Mouse (Mus musculus) naive thymus-derived CD4-positive, alpha-beta T cell, adult 2 months (primary cell): ENCODE data around the gene Cpne2.

ENCODE experiments used
- DNase-seq: peaks from one replicate; pipeline ENCODE4 v3.0.0-alpha.2; 2011; ENCODE audit warnings: low read depth

Cpne2 gene

DNA sequence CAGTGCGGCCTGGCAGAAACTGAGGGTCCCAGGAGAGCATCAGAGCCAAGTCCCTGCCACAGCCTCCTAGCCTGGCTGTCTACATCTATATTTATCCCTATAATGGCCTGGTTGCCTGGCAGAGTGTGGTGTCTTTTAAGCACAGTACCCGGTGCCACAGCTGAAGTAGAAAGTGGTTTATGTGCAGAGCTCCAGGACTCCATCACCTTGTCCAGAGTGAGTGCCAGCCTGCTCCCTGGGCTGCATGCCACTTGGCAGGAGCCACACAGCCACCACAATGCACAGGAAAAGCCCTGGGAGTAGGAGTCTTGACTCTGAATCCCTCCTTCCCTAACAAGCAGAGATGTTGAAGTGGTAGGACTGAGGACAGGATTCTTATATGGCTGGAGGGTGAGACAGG lies 4.7 kb downstream of the Cpne2 start:
- DNase-seq: no peak

DNA sequence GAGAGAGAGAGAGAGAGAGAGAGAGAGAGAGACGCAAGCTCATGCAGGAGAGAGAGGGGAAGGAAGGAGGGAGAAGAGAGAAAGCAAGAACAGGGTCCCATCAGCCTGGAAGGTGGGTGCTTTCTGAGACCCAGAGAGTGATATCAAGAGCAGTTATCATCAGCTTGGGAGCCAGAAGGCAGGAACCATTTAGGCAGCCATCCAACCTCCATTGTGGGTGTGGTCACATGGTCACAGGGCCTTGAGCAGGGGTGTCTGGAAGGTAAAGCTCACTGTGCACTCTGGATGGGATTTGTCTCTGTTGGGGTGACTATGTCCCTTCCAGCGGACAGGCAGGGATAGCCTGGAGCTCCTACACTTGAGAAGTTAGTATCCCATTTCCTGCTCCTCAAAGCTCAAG lies 7.2 kb downstream of the Cpne2 start:
- DNase-seq: no peak

DNA sequence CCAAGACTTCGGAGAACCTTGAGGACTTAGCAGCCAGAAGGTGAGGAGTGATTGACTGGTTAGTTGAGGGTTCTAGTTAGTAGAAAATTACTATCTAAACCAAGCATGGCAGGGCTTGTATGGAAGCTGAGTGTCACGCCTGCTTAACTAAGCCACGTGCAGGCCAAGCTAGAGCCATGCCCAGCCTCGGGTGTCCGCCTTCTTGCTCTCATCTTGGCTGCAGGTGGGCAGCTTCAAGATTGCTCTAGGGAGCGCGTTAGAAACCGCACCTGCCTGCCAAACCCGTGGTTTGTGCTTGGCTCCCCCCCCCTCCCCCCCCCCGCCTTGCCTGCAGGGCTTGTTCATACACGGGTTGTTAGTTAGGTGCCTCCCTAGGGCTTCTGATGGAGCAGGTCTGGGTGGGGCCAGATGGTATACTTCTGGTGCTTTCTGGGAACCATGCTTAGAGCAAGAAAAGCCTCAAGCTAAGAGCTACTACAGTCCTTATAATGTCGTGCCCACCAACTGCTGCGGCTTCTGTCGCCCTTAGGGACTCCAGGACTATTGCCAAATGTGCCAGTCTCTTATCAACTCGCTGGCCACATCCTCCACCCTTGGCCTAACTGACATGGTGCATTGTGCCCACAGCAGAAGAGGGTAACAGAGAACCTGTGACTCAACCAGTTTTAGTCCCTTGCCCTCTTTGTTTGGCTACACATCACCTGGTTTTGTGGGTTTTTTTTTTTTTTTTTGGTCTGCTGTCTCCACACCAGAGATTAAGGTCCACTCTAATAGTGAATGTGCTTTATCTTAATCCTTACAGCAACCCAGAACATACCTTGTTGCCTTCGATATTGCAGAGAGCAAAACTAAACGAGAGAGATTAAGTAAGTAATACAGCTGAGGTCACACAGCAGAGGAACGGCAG lies 8.4 kb downstream of the Cpne2 start:
- DNase-seq: no peak

DNA sequence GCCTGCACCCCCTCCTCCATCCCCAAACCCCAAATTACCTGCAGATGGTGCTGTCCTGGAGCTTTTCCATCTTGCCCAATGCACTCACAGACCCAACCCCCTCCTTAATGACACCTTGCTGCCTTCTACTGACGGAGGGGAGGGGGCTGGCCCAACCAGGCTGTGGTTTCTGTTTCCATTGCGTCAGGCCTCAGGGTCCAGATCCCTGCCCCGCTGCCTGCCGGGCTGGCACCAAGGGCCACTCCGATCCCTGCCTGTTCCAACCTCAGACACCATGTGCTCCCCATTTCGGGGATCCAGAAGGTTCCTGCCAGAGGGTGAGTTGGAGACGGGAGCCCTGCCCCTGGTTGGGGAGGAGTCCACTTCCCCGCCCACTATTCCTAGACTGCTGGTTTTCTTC lies 11.2 kb downstream of the Cpne2 start:
- no peak for DNase-seq

DNA sequence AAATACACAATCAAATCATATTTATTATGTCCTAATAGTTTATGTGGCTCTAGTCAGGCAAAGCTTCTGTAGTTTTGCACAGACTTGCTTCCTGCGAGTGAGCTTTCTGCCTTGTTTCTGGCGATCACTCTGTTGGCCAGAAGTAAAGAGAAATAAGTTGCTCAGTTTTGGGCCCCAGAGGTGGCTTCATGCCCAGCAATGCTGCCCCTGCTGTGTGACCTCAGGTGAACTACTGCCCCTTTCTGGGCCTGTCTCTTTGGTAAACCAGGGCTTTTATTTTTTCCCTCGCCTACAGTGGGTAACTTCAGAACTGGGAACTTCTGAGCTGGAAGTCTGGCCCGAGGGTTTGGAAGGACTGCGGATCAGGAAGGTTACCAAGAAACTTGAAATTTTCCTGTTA lies 16.3 kb downstream of the Cpne2 start:
- no peak for DNase-seq

DNA sequence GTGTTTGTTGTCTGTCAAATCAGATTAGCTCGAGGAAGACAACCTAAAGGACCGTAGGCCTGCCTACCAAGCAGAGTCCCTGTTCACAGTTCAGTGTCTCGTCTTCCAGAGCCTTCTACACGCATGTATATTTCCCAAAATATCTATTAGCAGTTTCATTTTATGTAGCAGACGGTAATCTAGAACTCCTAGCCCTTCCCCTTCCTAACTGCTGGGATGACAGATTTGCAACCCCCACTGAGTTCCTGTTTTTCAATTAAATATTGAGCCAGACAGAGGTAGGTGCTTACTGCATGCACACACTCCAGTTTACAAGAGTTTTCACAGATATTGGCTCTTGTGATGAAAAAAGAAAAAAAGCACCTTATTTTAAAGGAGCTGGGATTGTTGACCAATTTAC lies 16.7 kb downstream of the Cpne2 start:
- DNase-seq: no peak

DNA sequence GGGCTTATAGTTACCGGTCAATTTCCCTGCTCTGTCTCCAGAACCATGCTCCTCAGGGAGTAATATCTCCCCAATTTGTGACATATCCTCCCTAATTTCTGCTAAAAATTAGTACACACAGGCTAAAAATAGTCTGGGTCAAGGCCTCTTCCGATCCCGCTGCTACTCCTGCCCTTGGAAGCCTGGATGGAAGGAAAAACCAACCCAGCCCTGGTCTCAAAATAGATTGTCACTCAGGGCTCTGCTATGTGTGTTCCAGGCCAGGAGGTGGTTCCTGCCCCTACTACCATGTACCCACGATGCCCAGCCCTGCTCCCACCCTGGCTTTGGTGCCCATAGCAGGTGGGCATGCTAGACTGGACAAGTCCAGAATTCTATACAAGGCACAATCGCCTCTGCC lies 17.2 kb downstream of the Cpne2 start:
- DNase-seq: no peak

DNA sequence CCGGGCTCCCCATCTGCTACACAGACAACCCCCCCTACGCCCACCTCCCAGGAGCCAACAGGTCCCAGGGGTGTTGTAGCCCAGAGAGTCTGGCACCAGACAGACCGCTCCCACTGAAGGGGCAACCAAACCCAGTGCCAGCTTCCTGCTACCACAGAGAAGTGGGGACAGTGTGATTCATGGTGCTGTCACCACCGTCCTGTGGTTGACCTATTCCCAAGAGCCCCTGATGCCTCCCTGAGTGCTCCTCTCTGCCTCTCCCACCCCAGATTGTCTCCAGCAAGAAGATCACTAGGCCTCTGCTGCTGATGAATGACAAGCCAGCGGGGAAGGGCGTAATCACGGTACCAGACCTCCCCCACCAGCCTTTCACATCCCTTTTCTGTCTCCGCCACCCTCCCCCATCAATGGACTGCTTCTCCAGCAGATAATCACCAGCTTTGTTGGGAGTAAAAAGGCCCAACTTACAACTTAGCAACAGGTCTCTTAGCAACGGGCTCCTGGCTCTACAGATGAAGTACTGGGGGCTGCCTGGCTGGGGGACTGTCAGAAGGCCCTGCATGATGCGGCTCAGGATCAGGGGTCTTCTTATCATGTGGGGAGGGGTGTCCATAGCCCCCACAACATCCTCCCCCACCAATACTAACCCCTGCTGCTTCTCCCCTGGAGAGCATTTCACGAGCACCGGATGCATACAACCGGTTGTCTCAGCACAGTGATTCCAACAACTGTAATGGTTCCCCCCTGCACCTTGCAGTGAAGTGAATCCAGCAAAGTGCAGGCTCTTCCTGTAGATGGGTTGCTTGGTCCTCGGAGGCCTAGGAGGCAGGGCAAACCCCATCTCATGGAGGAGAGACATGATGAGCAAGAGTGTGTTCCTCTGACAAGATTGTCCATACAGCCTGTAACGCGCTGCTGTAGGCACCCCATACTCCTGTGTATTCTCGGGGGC lies 19.0 kb downstream of the Cpne2 start:
- DNase-seq: no peak

DNA sequence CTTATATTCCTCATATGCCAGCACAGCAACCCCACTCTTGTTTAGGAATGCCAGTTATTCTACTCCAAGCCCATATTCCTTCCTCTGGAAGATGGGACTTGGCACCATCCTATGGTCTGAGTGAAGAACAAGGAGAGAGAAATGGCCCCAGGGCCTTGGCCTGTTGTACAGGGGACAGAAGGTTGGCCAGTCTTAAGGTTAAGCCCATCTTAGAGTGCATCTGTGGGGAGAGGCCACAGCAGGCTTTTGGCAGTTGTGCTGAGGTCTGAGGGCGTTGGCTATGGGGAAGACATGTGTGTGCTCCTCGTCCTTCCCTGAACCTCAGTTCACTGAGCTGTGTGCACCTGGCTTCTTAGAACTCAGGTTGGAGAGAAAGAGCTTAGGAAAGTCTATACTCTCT lies 19.9 kb downstream of the Cpne2 start:
- no peak for DNase-seq

DNA sequence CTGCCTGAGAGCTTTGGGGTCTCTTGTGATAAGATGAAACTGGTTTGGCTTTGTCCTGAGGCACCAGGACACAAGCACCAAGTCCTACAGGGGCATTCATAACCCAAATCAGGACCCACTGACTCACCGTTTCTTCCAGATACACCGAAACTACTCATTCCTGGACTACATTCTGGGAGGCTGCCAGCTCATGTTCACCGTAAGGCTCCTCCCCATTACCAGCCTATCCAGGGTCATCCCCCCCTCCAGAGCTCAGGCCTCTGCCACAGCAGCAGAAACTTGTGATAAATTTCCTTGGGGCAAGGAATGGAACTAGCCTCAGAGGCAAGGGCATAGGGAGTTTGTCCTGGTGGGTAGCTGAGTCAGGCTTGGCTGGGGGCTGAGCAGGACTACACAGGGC lies 24.5 kb downstream of the Cpne2 start:
- no peak for DNase-seq

DNA sequence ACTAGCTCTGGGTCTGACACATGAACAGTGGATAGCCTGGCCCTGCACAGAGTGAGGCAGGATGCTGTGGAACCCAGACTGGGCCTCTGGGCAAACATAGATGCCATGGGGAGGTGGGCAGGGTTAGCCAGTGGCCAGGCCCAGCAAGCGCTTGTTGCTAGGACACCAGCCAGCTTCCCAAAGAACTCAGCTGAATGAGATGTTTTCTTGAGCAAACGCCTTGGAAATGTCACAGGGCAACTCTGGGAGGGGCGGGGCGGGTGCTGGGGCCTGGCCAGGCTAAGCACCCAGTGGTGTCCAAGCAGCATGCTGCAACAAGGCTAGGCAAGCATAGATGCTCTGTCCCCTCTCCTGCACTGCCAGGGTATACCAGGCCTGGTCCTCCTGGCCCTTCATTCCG lies 28.5 kb downstream of the Cpne2 start:
- DNase-seq: no peak

DNA sequence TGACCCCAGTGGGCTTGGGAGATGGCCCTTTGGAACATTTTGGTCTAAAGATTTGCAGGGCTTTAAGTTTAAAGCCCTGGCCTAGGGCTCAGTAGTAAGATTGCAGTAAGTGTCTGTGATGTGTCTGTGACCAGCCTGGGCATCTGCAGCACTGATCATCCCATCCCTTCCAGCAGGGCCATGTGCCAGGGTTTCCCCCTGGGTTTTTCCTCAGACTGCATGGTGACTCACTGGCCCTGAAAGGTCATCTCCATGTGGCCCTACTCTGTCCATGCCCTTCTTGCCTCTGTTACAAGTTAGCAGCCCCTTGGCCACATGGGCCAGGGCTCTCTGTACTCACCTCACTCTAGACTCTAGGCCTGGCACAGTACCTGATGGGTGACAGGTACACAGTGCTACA lies 31.6 kb downstream of the Cpne2 start:
- no peak for DNase-seq

DNA sequence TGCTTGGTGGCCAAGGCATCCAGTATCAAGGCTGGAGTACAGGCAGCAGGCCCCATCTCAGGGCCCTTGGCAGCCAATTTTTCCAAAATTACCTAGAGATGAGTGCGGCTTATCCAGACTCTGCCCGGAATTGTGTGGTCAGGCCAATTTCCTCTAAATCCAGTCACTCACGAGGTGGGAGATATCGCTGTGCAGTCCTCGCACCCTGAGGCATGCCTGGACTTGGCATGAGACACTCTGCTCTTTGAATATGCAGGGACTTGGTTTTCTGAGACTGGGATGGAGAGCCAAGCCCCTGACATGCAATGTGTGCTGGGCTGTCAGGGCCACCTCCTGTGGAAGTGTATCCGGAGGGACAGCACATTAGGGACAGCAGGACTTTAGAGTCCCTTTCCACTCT lies 33.2 kb downstream of the Cpne2 start:
- no peak for DNase-seq

DNA sequence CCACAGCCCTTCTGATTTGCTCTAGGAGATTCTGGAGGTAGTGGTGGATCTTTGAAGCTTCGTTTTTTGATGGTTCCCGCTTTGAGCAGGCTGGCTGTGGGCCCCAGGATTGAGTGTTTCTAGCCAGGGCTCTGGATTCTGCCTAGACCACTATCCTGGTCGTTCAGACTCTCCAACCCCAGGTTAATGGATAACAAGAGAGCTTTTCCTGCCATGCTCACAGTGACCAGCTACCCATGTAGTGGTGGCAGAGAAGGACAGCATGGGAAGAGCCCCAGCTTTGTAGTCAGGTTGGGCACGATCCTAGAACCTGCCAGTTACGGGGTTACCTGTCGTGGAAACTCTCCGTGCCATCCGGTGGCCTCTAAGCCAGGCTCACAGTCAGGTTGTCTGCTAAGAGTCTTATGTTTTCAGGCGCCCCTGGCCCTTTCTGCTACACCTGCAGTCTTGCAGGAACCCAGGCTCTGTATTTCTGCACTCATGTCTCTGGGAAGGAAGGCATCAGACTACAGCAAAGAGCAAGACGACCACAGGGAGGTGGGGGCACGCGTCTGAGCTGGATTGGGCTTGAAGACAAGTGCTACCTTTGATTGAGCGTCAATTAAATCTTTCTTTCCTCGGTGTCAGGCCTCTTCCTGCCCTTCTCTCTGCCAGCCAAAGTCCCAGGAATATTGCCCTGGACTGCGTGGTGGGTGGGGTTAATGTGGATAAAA lies 33.8 kb downstream of the Cpne2 start:
- no peak for DNase-seq

DNA sequence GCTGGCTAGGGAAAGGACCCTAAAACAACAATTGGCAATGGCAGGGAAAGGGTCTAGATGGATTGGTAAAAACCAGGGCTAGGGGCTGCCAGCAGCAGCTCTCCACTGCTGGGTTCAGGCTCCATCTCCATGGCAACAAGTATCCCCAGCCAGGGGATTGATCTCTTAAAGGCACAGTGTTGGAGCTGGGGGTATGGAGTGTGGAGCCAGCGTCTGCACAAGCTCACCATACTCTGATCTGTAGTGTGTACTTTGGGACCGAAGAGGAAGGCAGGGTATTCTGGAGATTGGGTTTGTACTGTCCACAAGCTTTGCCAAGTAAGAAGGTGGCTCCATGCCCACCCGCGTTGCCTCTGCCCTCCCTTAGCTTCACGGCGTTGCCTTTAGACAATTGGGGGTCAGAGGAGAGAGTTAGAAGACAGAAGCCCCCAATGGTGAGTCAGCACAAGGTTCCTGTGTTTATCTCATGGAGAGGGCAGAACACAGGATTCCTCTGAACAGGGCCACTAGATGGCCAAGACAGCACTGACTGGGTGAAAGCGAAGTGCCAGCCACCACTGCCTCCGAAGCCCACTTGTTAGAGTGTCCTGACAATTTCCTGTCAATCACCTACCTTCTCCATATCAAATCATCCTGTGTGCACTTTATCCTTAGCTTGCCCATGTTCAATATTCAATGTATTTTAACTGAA lies 34.5 kb downstream of the Cpne2 start:
- no peak for DNase-seq

DNA sequence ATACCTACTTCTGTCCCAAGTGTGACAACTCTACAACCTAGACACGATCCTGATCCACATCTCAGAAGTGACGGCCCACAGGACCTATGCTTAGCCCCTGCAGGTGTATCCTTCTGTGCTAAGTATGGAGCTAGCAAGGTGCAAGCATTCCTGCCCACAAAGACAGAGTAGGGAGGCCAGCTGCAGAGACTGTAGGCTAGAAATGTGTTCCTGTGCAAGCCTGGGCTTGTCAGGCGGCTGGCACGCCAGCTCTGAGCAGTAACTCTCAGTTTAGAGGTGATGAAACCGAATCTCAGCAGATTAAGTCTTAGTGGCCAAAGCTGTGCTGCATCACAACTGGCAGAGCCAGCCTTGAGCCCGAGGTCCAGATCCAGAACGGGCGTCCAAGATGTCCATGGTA lies 35.3 kb downstream of the Cpne2 start:
- DNase-seq: no peak

DNA sequence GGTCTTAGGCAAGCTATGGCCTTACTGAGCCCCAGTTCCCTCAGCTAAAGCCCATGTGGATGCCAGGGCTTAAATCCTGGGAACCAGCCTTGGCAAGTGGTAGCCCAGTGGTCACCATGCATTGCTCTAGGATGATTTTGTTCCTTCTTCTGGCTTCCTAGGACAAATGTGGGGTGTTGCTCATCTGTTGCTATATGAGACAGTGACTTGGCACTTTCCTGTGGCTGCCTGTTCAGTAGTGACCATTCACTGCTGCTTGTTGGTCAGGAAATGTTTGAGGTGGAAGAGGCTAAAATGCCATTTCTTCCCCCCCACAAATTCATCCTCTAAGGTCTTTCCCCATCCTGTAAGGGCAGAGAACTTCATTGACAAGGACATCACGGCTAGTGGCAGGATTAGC lies 36.6 kb downstream of the Cpne2 start:
- no peak for DNase-seq

DNA sequence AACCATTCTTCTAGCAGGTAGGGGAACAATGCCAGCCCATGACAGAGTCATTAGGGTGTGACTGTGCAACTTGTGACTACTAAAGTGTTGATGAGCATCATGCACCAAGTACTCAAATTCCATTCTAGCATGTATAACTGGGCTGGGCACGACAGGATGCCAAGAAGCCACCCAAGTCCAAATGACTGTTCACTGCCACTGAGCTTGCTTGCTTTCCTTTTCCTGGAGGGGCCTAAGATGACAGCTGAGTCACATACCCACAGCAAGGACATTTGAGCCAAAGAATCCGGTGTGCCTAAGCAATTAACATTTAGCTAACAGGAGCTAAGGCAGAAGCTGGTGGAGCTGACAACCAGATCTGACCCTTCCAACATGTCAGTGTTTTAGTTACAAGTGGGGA lies 39.1 kb downstream of the Cpne2 start:
- no peak for DNase-seq

DNA sequence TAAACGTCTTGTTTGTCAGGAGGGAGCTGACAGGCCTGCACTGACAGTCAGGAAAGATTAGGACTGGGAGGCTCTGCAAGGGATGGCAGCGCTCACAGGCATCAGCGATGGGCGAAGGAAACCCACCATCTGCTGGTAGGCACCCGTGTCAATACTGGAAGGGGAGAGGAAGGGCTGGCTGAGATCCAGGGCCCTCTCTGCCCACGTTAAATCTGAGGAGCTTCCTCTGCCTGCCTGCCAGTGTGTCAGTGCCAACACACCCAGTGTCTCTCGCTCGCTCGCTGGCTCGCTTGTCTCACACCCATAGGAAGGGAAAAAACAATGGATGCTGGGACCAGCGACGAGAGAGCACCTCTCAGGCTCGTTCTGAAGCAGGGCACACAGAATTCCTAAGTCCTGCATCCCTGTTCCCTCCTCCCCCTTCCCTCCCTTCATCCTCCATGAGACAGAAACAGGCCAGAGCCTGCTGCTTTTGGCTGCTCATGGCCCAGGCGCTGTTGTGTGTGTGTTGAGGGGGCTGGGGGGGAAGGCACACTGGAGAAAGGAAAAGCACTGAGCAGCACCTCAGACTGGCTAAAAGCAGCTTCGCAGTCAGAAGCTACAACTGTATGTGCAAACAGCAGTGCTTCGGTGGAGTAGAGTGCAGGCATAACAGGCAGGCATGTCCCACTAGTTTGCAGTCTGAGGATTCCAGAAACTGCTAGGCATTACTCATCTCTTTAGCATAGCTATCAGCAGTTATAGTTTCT lies 41.5 kb downstream of the Cpne2 start:
- DNase-seq: no peak

DNA sequence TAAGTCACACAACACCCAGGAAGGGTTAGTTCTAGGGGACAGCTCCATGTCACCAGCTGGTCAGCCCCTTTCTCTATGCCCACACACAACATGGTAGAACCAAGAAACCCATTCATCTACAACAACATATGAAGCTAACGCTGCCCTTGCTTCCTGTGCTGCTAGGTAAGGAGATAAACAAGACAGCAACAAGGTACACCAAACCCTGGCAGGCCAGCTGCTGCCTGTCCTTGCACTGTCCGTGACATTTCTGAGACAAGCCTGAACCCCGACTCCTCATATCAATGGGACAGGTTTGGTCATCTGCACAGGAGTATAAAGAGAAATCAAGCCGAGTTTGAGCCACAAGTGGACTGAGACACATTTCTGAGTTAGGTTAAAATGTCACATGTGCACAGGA lies 42.4 kb downstream of the Cpne2 start:
- no peak for DNase-seq

DNA sequence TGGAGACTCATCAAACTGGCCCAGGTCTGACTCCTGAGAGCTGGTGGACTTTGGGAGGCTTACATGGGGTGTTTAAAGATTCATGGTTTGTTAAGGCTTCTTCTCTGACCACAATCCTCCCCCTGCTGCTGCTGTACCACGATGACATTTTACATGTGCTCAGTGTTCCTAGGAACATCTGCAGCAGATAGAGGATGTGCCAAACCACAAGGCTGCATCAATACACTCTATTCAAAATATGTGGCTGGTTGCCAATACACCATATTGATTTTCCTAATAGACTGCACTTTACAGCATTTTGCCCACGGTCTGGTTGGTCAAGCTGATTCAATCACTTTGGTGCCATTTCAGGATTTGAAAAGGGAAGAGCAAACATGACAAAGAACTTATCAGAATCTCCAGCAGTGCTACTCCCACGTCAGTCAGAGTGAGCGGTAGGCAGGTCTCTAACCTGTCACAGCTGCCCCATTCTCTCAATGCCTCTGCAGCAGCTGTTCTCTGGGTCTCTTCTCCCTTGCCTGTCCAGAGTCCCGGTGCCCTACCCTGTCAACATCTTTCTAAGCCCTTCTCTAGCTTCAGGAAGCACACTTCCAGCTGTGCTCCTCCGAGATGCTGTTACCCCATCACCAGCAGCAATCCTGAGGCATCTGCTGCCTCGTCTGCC lies 49.2 kb downstream of the Cpne2 start:
- DNase-seq: no peak
